Mouse (Mus musculus) limb, embryonic 13.5 days (tissue): Measurements from ENCODE around the gene Eea1. TPM values are rescaled to one million over a fixed set of nuclear protein-coding genes. Genes with fewer than 3 reads are reported as not detected.

Experiments
- ATAC-seq: fragments of 200-750 bp; cut with Nextera tagmentation; 2 replicates; pipeline ENCODE4 v1.8.0; 2017; ENCODE audit warnings: low read depth, moderate number of reproducible peaks, moderate TSS enrichment; ENCODE audit not compliant: low FRiP score
- H3K27ac ChIP-seq: fragments of 300-500 bp; sonication (generic); 2 replicates; pipeline ENCODE4 v1.5.1; 2015; ENCODE audit warnings: inconsistent platforms, mild to moderate bottlenecking, moderate library complexity
- H3K27me3 ChIP-seq: fragments of 300-500 bp; sonication (generic); 2 replicates; pipeline ENCODE4 v1.6.1; 2015; ENCODE audit warnings: mild to moderate bottlenecking, inconsistent platforms
- H3K36me3 ChIP-seq: fragments of 300-500 bp; sonication (generic); 2 replicates; pipeline ENCODE4 v1.6.1; 2015; ENCODE audit warnings: inconsistent platforms, mild to moderate bottlenecking, moderate library complexity
- H3K4me1 ChIP-seq: fragments of 300-500 bp; sonication (generic); 2 replicates; pipeline ENCODE4 v1.6.1; 2015; ENCODE audit warnings: inconsistent platforms
- H3K4me2 ChIP-seq: fragments of 300-500 bp; sonication (generic); replicated peaks from 2 replicates; pipeline ENCODE4 v1.6.1; 2015; ENCODE audit warnings: inconsistent platforms, mild to moderate bottlenecking, moderate library complexity
- H3K4me3 ChIP-seq: fragments of 300-500 bp; sonication (generic); 2 replicates; pipeline ENCODE4 v1.5.1; 2015; ENCODE audit warnings: moderate library complexity, mild to moderate bottlenecking, inconsistent platforms
- H3K9ac ChIP-seq: fragments of 300-500 bp; sonication (generic); 2 replicates; pipeline ENCODE4 v1.6.1; 2015; ENCODE audit warnings: mild to moderate bottlenecking, inconsistent platforms
- H3K9me3 ChIP-seq: fragments of 300-500 bp; sonication (generic); 2 replicates; pipeline ENCODE4 v1.6.1; 2016; ENCODE audit warnings: inconsistent platforms
- WGBS: fragments of 180-500 bp; shearing (Covaris S2); methylation state at CpG from one replicate; pipeline ENCODE4 v1.1.7; 2015; 5-methylcytosine and 5-hydroxymethylcytosine counted together
- polyA plus RNA-seq: library from polyadenylated mRNA; unstranded; fragments of >200 nt; fragmentation: Nextera tagmentation; extraction: Ambion mirVana; gene quantifications from 2 replicates; pipeline ENCODE4 v1.2.1, GENCODE M21; 2015

Gene Eea1
- 17.6 and 19.4 TPM in 2 replicates for polyA plus RNA-seq

- Histone ChIP-seq H3K36me3 (no peaks in the 10 kb centered on the region), H3K9me3 (no peaks in the 10 kb centered on the region), H3K4me3 (peak within 1 kb of the TSS; percentile 63), H3K27ac (peak within 1 kb of the TSS; percentile 83), H3K4me1 (peaks cover 16% of the 10 kb centered on the region), H3K9ac (peak within 1 kb of the TSS; percentile 82), H3K4me2 (peak within 1 kb of the TSS; percentile 86), H3K27me3 (no peaks in the 10 kb centered on the region)
- peak; percentile 97 for ATAC-seq
- WGBS, result under 1% methylated on average over 47 of the region's 59 CpGs
Observed at GRCm38 (mm10) chr10:95940046-95940900, at the start of gene Eea1. TSS of gene Eea1 (plus strand) at chr10:95940650.

GRCm38 (mm10) chr10:95891214-95891960 is 49.1 kb upstream of the Eea1 start:
- Histone ChIP-seq H3K27me3 (no peaks in the 10 kb centered on the region), H3K4me3 (no peak overlapping the region), H3K4me1 (peaks cover 8% of the 10 kb centered on the region; the same call in 1 of the 2 replicates), H3K36me3 (no peaks in the 10 kb centered on the region), H3K27ac (no peak overlapping the region), H3K9ac (no peak overlapping the region), H3K4me2 (no peak overlapping the region), H3K9me3 (no peaks in the 10 kb centered on the region)
- 74% methylated on average over 7 of the region's 7 CpGs for WGBS
- no peak for ATAC-seq

GRCm38 (mm10) chr10:95892132-95892531 is 48.3 kb upstream of the Eea1 start:
- Histone ChIP-seq H3K4me2 (no peak overlapping the region), H3K9me3 (no peaks in the 10 kb centered on the region), H3K27me3 (no peaks in the 10 kb centered on the region), H3K36me3 (no peaks in the 10 kb centered on the region), H3K27ac (no peak overlapping the region), H3K4me1 (peaks cover 8% of the 10 kb centered on the region; the same call in 1 of the 2 replicates), H3K4me3 (no peak overlapping the region), H3K9ac (no peak overlapping the region)
- 82% methylated on average over 9 of the region's 9 CpGs for WGBS
- no peak for ATAC-seq

- Histone ChIP-seq H3K9me3 (no peaks in the 10 kb centered on the region), H3K36me3 (no peaks in the 10 kb centered on the region), H3K4me3 (no peak overlapping the region), H3K9ac (no peak overlapping the region), H3K4me1 (peaks cover 8% of the 10 kb centered on the region; the same call in 1 of the 2 replicates), H3K27ac (no peak overlapping the region), H3K4me2 (no peak overlapping the region), H3K27me3 (no peaks in the 10 kb centered on the region)
- 85% methylated on average over 14 of the region's 14 CpGs for WGBS
- ATAC-seq, result no peak
Observed at GRCm38 (mm10) chr10:95893291-95893932, 47.0 kb upstream of the Eea1 start.

GRCm38 (mm10) chr10:95894036-95894855 is 46.2 kb upstream of the Eea1 start:
- peak overlapping the region; percentile 50 for H3K9ac ChIP-seq

GRCm38 (mm10) chr10:95894856-95895386 is 45.5 kb upstream of the Eea1 start:
- peak; percentile 75; the same call in 1 of the 2 replicates for ATAC-seq
- no peak overlapping the region for H3K9ac ChIP-seq
- no peak overlapping the region for H3K27ac ChIP-seq

More at GRCm38 (mm10) chr10:95894036-95894855, 46.2 kb upstream of the Eea1 start:
- Histone ChIP-seq H3K27ac (no peak overlapping the region), H3K4me1 (peaks cover 8% of the 10 kb centered on the region; the same call in 1 of the 2 replicates), H3K36me3 (no peaks in the 10 kb centered on the region), H3K27me3 (no peaks in the 10 kb centered on the region), H3K4me2 (peak overlapping the region; percentile 61), H3K4me3 (peak overlapping the region; percentile 37), H3K9me3 (no peaks in the 10 kb centered on the region)
- no peak for ATAC-seq
- 38% methylated on average over 17 of the region's 17 CpGs for WGBS

GRCm38 (mm10) chr10:95898471-95899154 is 41.8 kb upstream of the Eea1 start:
- no peaks in the 10 kb centered on the region for H3K27me3 ChIP-seq
- H3K4me1 ChIP-seq, result peaks cover 8% of the 10 kb centered on the region; the same call in 1 of the 2 replicates
- no peaks in the 10 kb centered on the region for H3K36me3 ChIP-seq
- H3K9ac ChIP-seq, result no peak overlapping the region
- WGBS, result 66% methylated on average over 5 of the region's 5 CpGs
- no peaks in the 10 kb centered on the region for H3K9me3 ChIP-seq
- H3K4me2 ChIP-seq, result no peak overlapping the region
- H3K4me3 ChIP-seq, result no peak overlapping the region
- no peak overlapping the region for H3K27ac ChIP-seq
- ATAC-seq, result peak; percentile 19; the same call in 1 of the 2 replicates

More at GRCm38 (mm10) chr10:95894856-95895386, 45.5 kb upstream of the Eea1 start:
- H3K4me3 ChIP-seq, result peak overlapping the region; percentile 37
- H3K4me2 ChIP-seq, result peak overlapping the region; percentile 61
- no peaks in the 10 kb centered on the region for H3K27me3 ChIP-seq
- H3K9me3 ChIP-seq, result no peaks in the 10 kb centered on the region
- H3K4me1 ChIP-seq, result peaks cover 8% of the 10 kb centered on the region; the same call in 1 of the 2 replicates
- H3K36me3 ChIP-seq, result no peaks in the 10 kb centered on the region
- WGBS, result 43% methylated on average over 10 of the region's 10 CpGs

- Histone ChIP-seq H3K27ac (no peak overlapping the region), H3K27me3 (no peaks in the 10 kb centered on the region), H3K4me3 (no peak overlapping the region), H3K4me2 (no peak overlapping the region), H3K9ac (no peak overlapping the region), H3K4me1 (0 out of 2 replicates have a peak, but pooled peaks cover 2% of the 10 kb centered on the region), H3K36me3 (no peaks in the 10 kb centered on the region), H3K9me3 (no peaks in the 10 kb centered on the region)
- no peak for ATAC-seq
- 81% methylated on average over 6 of the region's 6 CpGs for WGBS
Observed at GRCm38 (mm10) chr10:95904668-95905067, 35.8 kb upstream of the Eea1 start.

- H3K36me3 ChIP-seq, result no peaks in the 10 kb centered on the region
- H3K4me3 ChIP-seq, result no peak overlapping the region
- ATAC-seq, result no peak
- no peak overlapping the region for H3K27ac ChIP-seq
- H3K4me1 ChIP-seq, result peaks cover 11% of the 10 kb centered on the region; the same call in 1 of the 2 replicates
- WGBS, result 93% methylated on average over 4 of the region's 4 CpGs
- H3K9ac ChIP-seq, result no peak overlapping the region
- no peaks in the 10 kb centered on the region for H3K9me3 ChIP-seq
- no peak overlapping the region for H3K4me2 ChIP-seq
- H3K27me3 ChIP-seq, result no peaks in the 10 kb centered on the region
Observed at GRCm38 (mm10) chr10:95909246-95909909, 31.1 kb upstream of the Eea1 start.

GRCm38 (mm10) chr10:95911016-95911415 is 29.4 kb upstream of the Eea1 start:
- Histone ChIP-seq H3K4me3 (no peak overlapping the region), H3K36me3 (no peaks in the 10 kb centered on the region), H3K27me3 (no peaks in the 10 kb centered on the region), H3K9ac (no peak overlapping the region), H3K4me1 (peaks cover 11% of the 10 kb centered on the region; the same call in 1 of the 2 replicates), H3K27ac (no peak overlapping the region), H3K9me3 (no peaks in the 10 kb centered on the region), H3K4me2 (no peak overlapping the region)
- 32% methylated on average over 5 of the region's 5 CpGs for WGBS
- no peak for ATAC-seq
